Mouse (Mus musculus): ENCODE results near the gene Wasf2. TPM values are rescaled to one million over a fixed set of nuclear protein-coding genes. Genes with fewer than 3 reads are reported as not detected.
A peak's percentile ranks its signal among the peaks of the same experiment; 100 is the strongest.

Gene Wasf2
- total and polyA plus RNA-seq, 3 experiments = 34.6 to 83.8 (median 77.5) TPM

- no peaks in the 10 kb centered on the region for H3K36me3 ChIP-seq (ENCODE audit: control insufficient read depth, insufficient read depth, low read length)
- H3K27ac ChIP-seq = peak overlapping the region; percentile 63
- DNase-seq = peak; percentile 54 to 58
- WGBS = 7% methylated on average over 17 of the region's 18 CpGs
- intact Hi-C loops (cut with DNase I) = loop anchor here (5.0 kb wide), 1 partner anchor 34 kb away; no protein-coding TSS in a partner anchor
- no peaks in the 10 kb centered on the region for H3K27me3 ChIP-seq (ENCODE audit: control insufficient read depth, insufficient read depth, low read length)
- no peak overlapping the region for H3K4me3 ChIP-seq
- peaks cover 45% of the 10 kb centered on the region for H3K4me1 ChIP-seq (ENCODE audit: control insufficient read depth, insufficient read depth, low read length)
- peak overlapping the region; percentile 22; the same call in 1 of the 2 replicates for H3K9ac ChIP-seq (ENCODE audit: low read depth, low read length)
- TF ChIP-seq POLR2A (IDR thresholded peaks at IDR 0.05; ENCODE audit: insufficient read depth, low read depth, low read length) (no peak), CTCF (IDR thresholded peaks at IDR 0.05) (no peak), EP300 (IDR thresholded peaks at IDR 0.05; ENCODE audit: insufficient read depth, low read depth, low read length) (no peak)
- no peaks in the 10 kb centered on the region for H3K79me2 ChIP-seq (replicated peaks; ENCODE audit: control insufficient read depth, insufficient read depth, low read length)
These were observed 39.4 kb upstream of the Wasf2 start for GRCm38 (mm10) chr4:133090720-133091458.

GRCm38 (mm10) chr4:133091459-133091785 is 38.9 kb upstream of the Wasf2 start:
- H3K4me3 ChIP-seq = no peak overlapping the region
- 28% methylated on average over 4 of the region's 4 CpGs for WGBS
- intact Hi-C loops (cut with DNase I) = loop anchor here (5.0 kb wide), 1 partner anchor 34 kb away; no protein-coding TSS in a partner anchor
- peaks cover 45% of the 10 kb centered on the region for H3K4me1 ChIP-seq (ENCODE audit: control insufficient read depth, insufficient read depth, low read length)
- H3K27ac ChIP-seq = peak overlapping the region; percentile 20; the same call in 1 of the 2 replicates
- TF ChIP-seq POLR2A (IDR thresholded peaks at IDR 0.05; ENCODE audit: insufficient read depth, low read depth, low read length) (no peak), EP300 (IDR thresholded peaks at IDR 0.05; ENCODE audit: insufficient read depth, low read depth, low read length) (peak; percentile 52; the same call in 1 of the 2 replicates), CTCF (IDR thresholded peaks at IDR 0.05) (no peak)
- DNase-seq = no peak
- H3K27me3 ChIP-seq (ENCODE audit: control insufficient read depth, insufficient read depth, low read length) = no peaks in the 10 kb centered on the region
- no peaks in the 10 kb centered on the region for H3K36me3 ChIP-seq (ENCODE audit: control insufficient read depth, insufficient read depth, low read length)
- no peak overlapping the region for H3K9ac ChIP-seq (ENCODE audit: low read depth, low read length)
- H3K79me2 ChIP-seq (replicated peaks; ENCODE audit: control insufficient read depth, insufficient read depth, low read length) = no peaks in the 10 kb centered on the region

DNA sequence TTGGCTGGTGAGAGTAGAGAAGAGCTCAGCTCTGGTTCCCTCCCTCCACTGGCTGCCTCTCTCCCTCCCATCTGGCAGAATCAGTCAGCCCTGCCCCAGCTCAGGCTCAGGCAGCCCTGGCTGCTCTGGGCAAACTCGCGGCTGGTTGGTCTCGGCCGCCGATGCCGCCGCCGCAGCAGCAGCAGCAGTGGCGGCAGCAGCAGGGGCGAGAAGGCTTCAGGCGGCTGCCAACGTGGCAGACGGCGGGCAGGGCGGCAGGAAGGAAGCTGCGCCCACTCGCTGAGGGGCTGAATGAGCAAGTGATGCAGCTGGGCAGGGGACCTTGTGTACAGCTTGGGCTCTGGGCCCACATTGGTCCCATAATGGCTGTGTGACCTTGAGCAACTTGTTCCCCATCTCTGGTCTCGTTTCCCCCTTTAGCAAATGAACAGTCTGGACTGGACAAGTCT is 37.8 kb upstream of the Wasf2 start:
- peak overlapping the region; percentile 80 for H3K9ac ChIP-seq (ENCODE audit: low read depth, low read length)
- DNase-seq = peak; percentile 67 to 72
- peak overlapping the region; percentile 71 for H3K27ac ChIP-seq
- H3K36me3 ChIP-seq (ENCODE audit: control insufficient read depth, insufficient read depth, low read length) = no peaks in the 10 kb centered on the region
- H3K4me1 ChIP-seq (ENCODE audit: control insufficient read depth, insufficient read depth, low read length) = peaks cover 40% of the 10 kb centered on the region
- intact Hi-C loops (cut with DNase I) = loop anchor here (5.0 kb wide), 1 partner anchor 35 kb away; no protein-coding TSS in a partner anchor
- TF ChIP-seq CTCF (IDR thresholded peaks at IDR 0.05) (0 out of 2 replicates have a peak, but pooled peaks have one; percentile 6), POLR2A (IDR thresholded peaks at IDR 0.05; ENCODE audit: insufficient read depth, low read depth, low read length) (peak; percentile 60; the same call in 1 of the 2 replicates), EP300 (IDR thresholded peaks at IDR 0.05; ENCODE audit: insufficient read depth, low read depth, low read length) (0 out of 2 replicates have a peak, but pooled peaks have one; percentile 28)
- no peaks in the 10 kb centered on the region for H3K79me2 ChIP-seq (replicated peaks; ENCODE audit: control insufficient read depth, insufficient read depth, low read length)
- H3K4me3 ChIP-seq = peak overlapping the region; percentile 27; the same call in 1 of the 2 replicates
- no peaks in the 10 kb centered on the region for H3K27me3 ChIP-seq (ENCODE audit: control insufficient read depth, insufficient read depth, low read length)
- WGBS = 5% methylated on average over 18 of the region's 18 CpGs

DNA sequence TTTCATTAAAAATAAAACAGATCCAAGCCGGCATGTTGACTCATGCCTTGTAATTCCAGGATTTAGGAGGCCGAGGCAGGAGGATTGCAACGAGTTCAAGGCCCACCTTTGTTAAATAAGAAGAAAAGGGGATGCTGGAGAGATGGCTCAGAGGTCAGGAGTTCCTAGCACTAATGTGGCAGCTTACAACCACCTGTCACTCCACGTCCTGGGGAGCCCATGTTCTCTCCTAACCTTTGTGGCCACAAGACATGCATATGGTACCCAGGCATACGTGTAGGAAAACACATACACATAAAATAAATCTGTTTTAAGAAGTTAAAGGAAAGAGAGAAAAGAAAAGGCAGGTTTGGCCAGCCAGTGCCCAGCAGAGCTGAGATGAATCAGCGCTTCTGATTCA is 37.2 kb upstream of the Wasf2 start:
- H3K79me2 ChIP-seq (replicated peaks; ENCODE audit: control insufficient read depth, insufficient read depth, low read length) = no peaks in the 10 kb centered on the region
- H3K27ac ChIP-seq = peak overlapping the region; percentile 65
- H3K36me3 ChIP-seq (ENCODE audit: control insufficient read depth, insufficient read depth, low read length) = no peaks in the 10 kb centered on the region
- intact Hi-C loops (cut with DNase I) = loop anchor here (5.0 kb wide), 1 partner anchor 36 kb away; no protein-coding TSS in a partner anchor
- TF ChIP-seq EP300 (IDR thresholded peaks at IDR 0.05; ENCODE audit: insufficient read depth, low read depth, low read length) (no peak), POLR2A (IDR thresholded peaks at IDR 0.05; ENCODE audit: insufficient read depth, low read depth, low read length) (no peak), CTCF (IDR thresholded peaks at IDR 0.05) (no peak)
- 70% methylated on average over 6 of the region's 6 CpGs for WGBS
- H3K9ac ChIP-seq (ENCODE audit: low read depth, low read length) = no peak overlapping the region
- peaks cover 36% of the 10 kb centered on the region for H3K4me1 ChIP-seq (ENCODE audit: control insufficient read depth, insufficient read depth, low read length)
- H3K27me3 ChIP-seq (ENCODE audit: control insufficient read depth, insufficient read depth, low read length) = no peaks in the 10 kb centered on the region
- DNase-seq = no peak
- no peak overlapping the region for H3K4me3 ChIP-seq

DNA sequence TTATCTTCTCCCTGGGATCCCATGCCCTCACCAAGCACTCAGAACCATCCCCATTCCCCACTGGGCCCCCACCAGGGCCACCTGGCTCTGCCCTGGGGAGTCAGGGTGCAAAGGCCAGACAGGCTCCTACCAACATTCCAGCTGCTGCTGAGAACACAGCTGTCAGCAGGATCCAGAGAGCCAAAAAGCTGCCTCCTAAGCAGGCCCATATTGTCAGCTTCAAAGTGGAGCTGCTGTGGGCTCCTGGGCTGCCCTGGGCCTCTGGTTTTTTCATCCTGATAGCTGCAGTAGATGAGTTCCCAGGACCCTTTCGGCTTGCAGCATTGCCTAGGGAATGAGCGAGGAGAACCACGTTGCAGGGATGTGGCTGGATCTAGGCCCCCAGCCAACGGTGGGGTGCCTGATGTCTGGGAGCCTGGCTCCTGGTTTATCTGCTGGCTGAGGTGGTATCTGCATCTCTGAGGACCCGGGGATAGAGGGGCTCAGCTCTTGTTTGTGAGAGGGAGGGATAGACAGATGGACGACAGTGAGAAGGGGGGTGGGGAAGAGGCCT is 36.7 kb upstream of the Wasf2 start:
- intact Hi-C loops (cut with DNase I) = loop anchor here (5.0 kb wide), 1 partner anchor 36 kb away; no protein-coding TSS in a partner anchor
- H3K27ac ChIP-seq = peak overlapping the region; percentile 65

More for the DNA sequence above, 36.7 kb upstream of the Wasf2 start:
- WGBS = 9% methylated on average over 6 of the region's 6 CpGs
- Histone ChIP-seq H3K4me1 (ENCODE audit: control insufficient read depth, insufficient read depth, low read length) (peaks cover 34% of the 10 kb centered on the region), H3K79me2 (replicated peaks; ENCODE audit: control insufficient read depth, insufficient read depth, low read length) (no peaks in the 10 kb centered on the region), H3K36me3 (ENCODE audit: control insufficient read depth, insufficient read depth, low read length) (no peaks in the 10 kb centered on the region), H3K4me3 (no peak overlapping the region), H3K9ac (ENCODE audit: low read depth, low read length) (0 out of 2 replicates have a peak overlapping the region, but pooled peaks have one; percentile 15), H3K27me3 (ENCODE audit: control insufficient read depth, insufficient read depth, low read length) (no peaks in the 10 kb centered on the region)
- DNase-seq = peak; percentile 53 to 63
- TF ChIP-seq EP300 (IDR thresholded peaks at IDR 0.05; ENCODE audit: insufficient read depth, low read depth, low read length) (no peak), CTCF (IDR thresholded peaks at IDR 0.05) (no peak), POLR2A (IDR thresholded peaks at IDR 0.05; ENCODE audit: insufficient read depth, low read depth, low read length) (no peak)

Data from heart, adult 2 months (tissue).